Comparison of ENCODE assay signal across 8 mouse cellular contexts in genomic region chr10:10558337-10558711, GRCm38 (mm10). TPM values are rescaled to one million over a fixed set of nuclear protein-coding genes. Genes with fewer than 3 reads are reported as not detected.
A peak's percentile ranks its signal among the peaks of the same experiment; 100 is the strongest.
DNase-seq lines count a peak whose midpoint lies in the region; ATAC-seq and TF ChIP-seq lines count a peak whose summit lies in the region.

No protein-coding gene starts in this region.

- intact Hi-C loops in heart, postnatal 10 days (cut with DNase I) = loop anchor here (1.0 to 5.0 kb wide), 3 partner anchors 148 to 746 kb away; no protein-coding TSS in a partner anchor

- peak overlapping the region; percentile 70 for H3K4me3 ChIP-seq in heart, embryonic 11.5 days (ENCODE audit: low read depth, low read length)
- peak overlapping the region; percentile 83 for H3K4me3 ChIP-seq in E14TG2a.4 (replicated peaks; ENCODE audit: low read length)
- peak overlapping the region; percentile 63 for H3K4me3 ChIP-seq in hindbrain, embryonic 14.5 days (replicated peaks; ENCODE audit: low read length)
- peak overlapping the region; percentile 62 for H3K4me3 ChIP-seq in midbrain, embryonic 11.5 days (ENCODE audit: low read depth, low read length)

- no peak overlapping the region for H3K27ac ChIP-seq in heart, embryonic 11.5 days (ENCODE audit: low read depth, low read length)
- no peak overlapping the region for H3K27ac ChIP-seq in hindbrain, embryonic 14.5 days
- no peak overlapping the region for H3K27ac ChIP-seq in midbrain, embryonic 11.5 days (ENCODE audit: low read depth, low read length)

- no peak overlapping the region for H3K9ac ChIP-seq in heart, embryonic 11.5 days (ENCODE audit: low read depth, low read length)
- peak overlapping the region; percentile 60 for H3K9ac ChIP-seq in hindbrain, embryonic 14.5 days
- no peak overlapping the region for H3K9ac ChIP-seq in midbrain, embryonic 11.5 days (ENCODE audit: low read length)

- peak overlapping the region; percentile 93 for H3K4me2 ChIP-seq in heart, embryonic 11.5 days
- peak overlapping the region; percentile 99 for H3K4me2 ChIP-seq in hindbrain, embryonic 14.5 days (replicated peaks)
- H3K4me2 ChIP-seq in midbrain, embryonic 11.5 days = peak overlapping the region; percentile 89

- WGBS in heart, embryonic 11.5 days (ENCODE audit: insufficient replicate concordance) = 37% methylated on average over 5 of the region's 5 CpGs
- 33% methylated on average over 5 of the region's 5 CpGs for WGBS in hindbrain, embryonic 14.5 days
- WGBS in midbrain, embryonic 11.5 days = 44% methylated on average over 5 of the region's 5 CpGs

- H3K27me3 ChIP-seq in heart, embryonic 11.5 days (ENCODE audit: control insufficient read depth, insufficient read depth, low read length) = no peaks in the 10 kb centered on the region
- H3K27me3 ChIP-seq in E14TG2a.4 (ENCODE audit: insufficient read depth, low read length) = peaks cover 20% of the 10 kb centered on the region
- no peaks in the 10 kb centered on the region for H3K27me3 ChIP-seq in hindbrain, embryonic 14.5 days (ENCODE audit: control insufficient read depth, insufficient read depth, low read length)
- no peaks in the 10 kb centered on the region for H3K27me3 ChIP-seq in midbrain, embryonic 11.5 days (ENCODE audit: control insufficient read depth, insufficient read depth, low read length)

- H3K36me3 ChIP-seq in heart, embryonic 11.5 days (ENCODE audit: control insufficient read depth, insufficient read depth, low read length) = no peaks in the 10 kb centered on the region
- no peaks in the 10 kb centered on the region for H3K36me3 ChIP-seq in E14TG2a.4 (ENCODE audit: insufficient read depth, low read length)
- no peaks in the 10 kb centered on the region for H3K36me3 ChIP-seq in hindbrain, embryonic 14.5 days (replicated peaks; ENCODE audit: control insufficient read depth, insufficient read depth)
- H3K36me3 ChIP-seq in midbrain, embryonic 11.5 days (ENCODE audit: control insufficient read depth, insufficient read depth, low read length) = no peaks in the 10 kb centered on the region

- H3K9me3 ChIP-seq in heart, embryonic 11.5 days (replicated peaks; ENCODE audit: control insufficient read depth, low read length) = no peaks in the 10 kb centered on the region
- H3K9me3 ChIP-seq in E14TG2a.4 (ENCODE audit: low read length) = peaks cover 3% of the 10 kb centered on the region; the same call in 1 of the 2 replicates
- no peaks in the 10 kb centered on the region for H3K9me3 ChIP-seq in hindbrain, embryonic 14.5 days (ENCODE audit: control insufficient read depth, low read length)
- no peaks in the 10 kb centered on the region for H3K9me3 ChIP-seq in midbrain, embryonic 11.5 days (ENCODE audit: control insufficient read depth, low read length)

- no peaks in the 10 kb centered on the region for H3K4me1 ChIP-seq in heart, embryonic 11.5 days (ENCODE audit: control insufficient read depth, insufficient read depth, low read length)
- peaks cover 4% of the 10 kb centered on the region; the same call in 1 of the 2 replicates for H3K4me1 ChIP-seq in E14TG2a.4 (replicated peaks; ENCODE audit: low read depth, low read length)
- peaks cover 6% of the 10 kb centered on the region; the same call in 1 of the 2 replicates for H3K4me1 ChIP-seq in hindbrain, embryonic 14.5 days (replicated peaks; ENCODE audit: control insufficient read depth, insufficient read depth, low read length)
- no peaks in the 10 kb centered on the region for H3K4me1 ChIP-seq in midbrain, embryonic 11.5 days (ENCODE audit: control insufficient read depth, insufficient read depth, low read length)

- no peak for TF ChIP-seq CTCF in E14TG2a.4 (conservative IDR thresholded peaks at IDR 0.05; ENCODE audit: low read length)

- ATAC-seq in heart, embryonic 11.5 days (replicated peaks; ENCODE audit: insufficient number of reproducible peaks, low FRiP score, low TSS enrichment) = no peak
- ATAC-seq in hindbrain, embryonic 14.5 days (ENCODE audit: low FRiP score) = no peak
- ATAC-seq in midbrain, embryonic 11.5 days (ENCODE audit: low FRiP score) = peak; percentile 51; the same call in 1 of the 2 replicates

- DNase-seq in heart, postnatal 10 days = no peak
- no peak for DNase-seq in hindbrain, embryonic 14.5 days (ENCODE audit: low spot score)
- no peak for DNase-seq in midbrain, embryonic 11.5 days (ENCODE audit: low spot score, missing footprints)
- no peak for DNase-seq in cerebellum, adult 8-10 months
- no peak for DNase-seq in thymus, postnatal 10 days (ENCODE audit: low spot score in 2 of 2)
- no peak for DNase-seq in urinary bladder, adult 2 months (ENCODE audit: low spot score)

RNA-seq across cellular contexts. Expression of gene Rab32, which starts 0.3 kb away (rescaled TPM):
- 12.8 and 14.0 TPM in 2 replicates for polyA plus RNA-seq in heart, embryonic 11.5 days (2014; fragmentation: Nextera tagmentation; extraction: Ambion mirVana)
- total RNA-seq in heart, postnatal 10 days (2021) = 1 to 10 TPM; 2.8 to 2.9 TPM
- 4.6 and 6.2 TPM in 2 replicates for polyA plus RNA-seq in hindbrain, embryonic 14.5 days (2014; fragmentation: Nextera tagmentation; extraction: Ambion mirVana)
- polyA plus RNA-seq in midbrain, embryonic 11.5 days (2014; fragmentation: Nextera tagmentation; extraction: Ambion mirVana) = 13.0 and 13.8 TPM in 2 replicates
- polyA plus RNA-seq in urinary bladder, adult 2 months (2012; rRNA removed) = 10.8 and 11.1 TPM in 2 replicates
